7 mouse cellular contexts compared by ENCODE assay signal in genomic region chr5:76013881-76014431, GRCm38 (mm10). TPM values are rescaled to one million over a fixed set of nuclear protein-coding genes. Genes with fewer than 3 reads are reported as not detected.
DNase-seq lines count a peak whose midpoint lies in the region.

No protein-coding gene starts in this region.

- DNase-seq in R1 (ENCODE audit: low read depth, low spot score): peak; percentile 81
- DNase-seq in adrenal gland, postnatal 10 days: peak; percentile 45
- peak; percentile 40 for DNase-seq in heart, postnatal 14 days
- DNase-seq in kidney, postnatal 4 days: peak; percentile 46 to 64
- no peak for DNase-seq in left cerebral cortex, postnatal 36 days (ENCODE audit: low spot score in 2 of 2)
- no peak for DNase-seq in urinary bladder, postnatal 36 days (ENCODE audit: low spot score in 2 of 2)
- no peak for DNase-seq in testis, postnatal 14 days (ENCODE audit: low spot score)

- intact Hi-C loops in heart, postnatal 14 days (cut with DNase I): loop anchor here (2.0 kb wide), 1 partner anchor 35 kb away; the partner anchor contains the start of gene Kdr
- intact Hi-C loops in left cerebral cortex, postnatal 36 days (cut with DNase I): loop anchor here (10.0 kb wide), 1 partner anchor 139 kb away; no protein-coding TSS in a partner anchor

RNA-seq across cellular contexts. Expression of gene Kdr, which starts 35.7 kb away (rescaled TPM):
- total RNA-seq in adrenal gland, postnatal 10 days (2021): 100 to 1,000 TPM in 1 of 2 experiments, 10 to 100 TPM in 1; 93.4 to 107 TPM
- total RNA-seq in heart, postnatal 14 days (2021): 100 to 1,000 TPM in 1 of 2 experiments, 10 to 100 TPM in 1; 89.7 to 101 TPM
- 1 to 10 TPM; 7.3 to 7.5 TPM for total RNA-seq in left cerebral cortex, postnatal 36 days (2021)

Comparison
In these comparisons a context has a peak if more than half of its experiments do, and no peak if none do; other contexts are left out.
1. DNase-seq: peak in R1 (single experiment), adrenal gland, postnatal 10 days (single experiment), heart, postnatal 14 days (2 of 2) and kidney, postnatal 4 days (2 of 2); none in left cerebral cortex, postnatal 36 days (0 of 2), urinary bladder, postnatal 36 days (0 of 2) and testis, postnatal 14 days (single experiment).
2. RNA of gene Kdr, which starts 35.7 kb away (total RNA-seq): 93.4 to 107 TPM in adrenal gland, postnatal 10 days and 89.7 to 101 TPM in heart, postnatal 14 days; 7.3 to 7.5 TPM in left cerebral cortex, postnatal 36 days; every median in the first group is over 10 times any median in the second.